Mouse (Mus musculus) kidney, postnatal 36 days (tissue): ENCODE measurements at regions not wholly inside any gene's neighbourhood (a gene's known extent, or its start where the extent isn't known, plus 50 kb on each side); places are given as distances from the start of the nearest gene placed in this dataset.

ENCODE experiments used
- DNase-seq, 2 experiments: peaks; one replicate each; pipeline ENCODE4 v3.0.0; 2021 to 2022; ENCODE audit warnings: mixed read lengths in 2 of 2

GRCm38 (mm10) chr5:102290866-102291265 is 190.3 kb upstream of the Arhgap24 start:
- no peak for DNase-seq

- no peak for DNase-seq
Measured at GRCm38 (mm10) chr5:102295564-102295963, 185.6 kb upstream of the Arhgap24 start.

DNA sequence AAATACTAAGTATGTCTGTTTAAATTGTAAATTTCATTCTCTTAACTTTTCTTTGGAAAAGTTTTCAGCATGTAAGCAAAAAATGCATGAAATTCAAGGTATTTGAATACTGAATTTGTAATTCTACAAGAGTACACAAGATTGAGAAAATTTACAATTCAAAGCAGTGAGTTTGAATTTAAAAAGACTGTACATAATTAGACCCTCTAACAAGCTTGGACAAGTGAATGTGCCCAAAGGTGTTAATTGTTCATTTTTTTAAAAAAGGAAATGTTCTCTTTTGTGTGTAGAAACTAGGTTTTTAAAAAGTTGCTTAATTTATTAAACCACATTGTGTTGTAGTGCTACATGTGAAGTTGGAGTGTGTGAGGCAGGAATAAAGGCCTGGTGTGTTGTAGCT is 174.9 kb upstream of the Arhgap24 start:
- DNase-seq: no peak

- DNase-seq: no peak
Measured at GRCm38 (mm10) chr5:102306718-102307117, 174.5 kb upstream of the Arhgap24 start.

DNA sequence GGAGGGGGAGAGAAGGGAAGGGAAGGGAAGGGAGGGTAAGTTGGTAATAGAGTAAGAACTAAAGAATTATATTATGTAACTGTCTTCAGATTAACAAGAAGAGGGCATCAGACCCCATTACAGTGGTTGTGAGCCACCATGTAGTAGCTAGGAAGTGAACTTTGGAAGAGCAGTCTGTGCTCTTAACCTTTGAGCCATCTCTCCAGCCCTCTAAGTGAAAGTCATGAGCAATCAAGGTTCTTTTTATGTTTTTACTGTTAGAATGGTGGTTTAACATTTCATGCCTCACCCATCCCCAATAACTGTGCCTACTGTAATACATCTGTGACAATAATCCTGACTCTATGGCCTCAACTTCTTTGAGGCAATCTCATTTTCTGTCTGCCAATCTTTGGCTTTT is 169.6 kb upstream of the Arhgap24 start:
- DNase-seq: no peak

- no peak for DNase-seq
Measured at GRCm38 (mm10) chr5:102328197-102328784, 152.9 kb upstream of the Arhgap24 start.

DNA sequence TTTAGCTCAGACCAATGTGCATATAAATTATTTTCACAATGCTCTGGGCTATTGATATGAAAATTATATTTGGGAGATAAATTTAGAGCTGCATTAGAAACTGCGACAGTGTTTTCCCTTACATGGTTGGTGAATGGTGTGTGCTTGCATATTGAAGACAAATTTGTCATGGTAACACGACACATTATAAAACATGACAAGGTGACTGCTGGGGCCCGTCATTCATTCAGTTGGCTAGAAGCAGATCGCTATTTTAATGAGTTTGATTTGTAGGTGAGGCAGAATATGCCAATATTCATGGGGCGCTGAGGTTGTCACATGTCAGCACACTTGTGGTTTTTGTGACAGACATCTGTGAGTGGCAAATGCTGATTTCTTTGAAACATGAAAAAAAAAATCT is 147.3 kb upstream of the Arhgap24 start:
- DNase-seq: no peak

GRCm38 (mm10) chr5:102334442-102335197 is 146.6 kb upstream of the Arhgap24 start:
- no peak for DNase-seq

DNA sequence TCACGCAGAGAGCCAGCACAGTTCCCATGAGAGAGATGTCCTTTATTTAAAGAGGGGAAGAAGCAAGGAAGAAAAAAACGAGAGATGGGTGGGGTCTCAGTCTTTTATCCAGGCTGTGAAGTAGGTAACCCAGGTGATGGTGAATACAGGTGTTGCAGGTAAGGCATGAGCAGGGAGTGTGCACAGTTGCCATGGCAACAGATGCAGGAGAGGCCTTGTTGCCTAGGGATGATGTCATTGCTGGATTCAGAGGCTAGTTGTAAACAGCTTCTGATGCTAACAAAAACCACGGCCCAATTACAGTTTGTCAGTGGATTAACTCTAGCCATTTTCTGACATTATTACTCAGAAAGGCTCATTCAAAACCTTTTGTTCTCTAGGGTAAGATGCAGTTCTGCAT is 114.7 kb upstream of the Arhgap24 start:
- DNase-seq: no peak

GRCm38 (mm10) chr5:102373309-102373971 is 107.8 kb upstream of the Arhgap24 start:
- DNase-seq: peak; percentile 2 to 4

DNA sequence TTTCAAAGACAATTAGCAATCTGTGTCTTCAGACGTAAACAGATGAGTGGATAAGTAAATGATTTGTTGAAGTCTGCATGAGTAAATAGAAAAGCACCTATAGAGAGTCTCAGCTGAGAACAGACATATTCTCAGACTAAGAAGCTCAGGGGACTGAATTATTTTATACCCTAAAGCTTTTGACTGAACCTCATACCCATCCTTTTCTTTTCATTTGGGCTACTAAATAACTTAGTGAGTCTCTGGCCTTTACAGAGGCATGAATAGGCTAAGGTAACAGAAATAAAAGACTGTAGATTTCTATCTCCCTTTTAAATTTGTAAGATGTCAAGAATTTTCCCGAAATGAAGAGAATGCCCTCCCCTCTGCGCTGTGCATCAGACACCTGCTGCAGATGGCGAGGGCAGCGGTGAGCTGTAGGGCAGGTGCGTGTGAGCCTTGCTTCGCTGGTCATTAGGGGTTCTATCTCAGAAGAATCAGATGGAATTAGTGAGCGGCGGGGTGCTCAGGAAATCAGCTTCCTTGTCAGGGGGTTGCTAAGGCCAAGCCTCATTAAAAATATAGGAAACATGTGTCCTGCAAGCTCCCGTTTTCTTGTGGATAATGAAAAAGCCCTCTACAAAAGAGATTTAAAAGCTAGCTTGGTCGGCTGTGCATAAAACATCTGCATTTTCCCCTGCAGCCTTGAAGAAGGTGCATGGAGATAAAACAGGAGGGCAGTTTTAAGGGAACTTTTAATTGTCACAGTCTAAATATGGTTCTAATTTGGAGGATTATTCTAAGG is 107.0 kb upstream of the Arhgap24 start:
- DNase-seq: no peak

DNA sequence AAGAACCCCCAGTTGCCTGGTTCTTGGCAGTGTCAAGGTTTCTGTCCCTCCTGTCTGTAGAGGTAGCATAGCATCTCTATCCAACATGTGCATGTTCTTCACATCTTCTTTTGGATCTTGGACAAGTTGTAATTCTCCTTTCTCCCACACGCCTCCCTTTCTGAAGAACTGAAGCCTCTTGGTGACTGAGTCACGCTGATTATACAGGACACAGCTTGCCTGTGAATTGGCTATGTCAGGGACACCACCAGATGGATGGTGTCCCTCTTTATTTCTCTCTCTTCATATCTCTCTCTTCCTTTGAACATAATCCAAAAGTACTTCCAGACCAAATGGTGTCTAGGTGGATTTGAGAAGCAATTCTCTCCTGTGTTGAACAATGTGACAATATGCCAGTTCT is 105.9 kb upstream of the Arhgap24 start:
- no peak for DNase-seq

GRCm38 (mm10) chr5:102393941-102394340 is 87.2 kb upstream of the Arhgap24 start:
- no peak for DNase-seq

GRCm38 (mm10) chr5:102395608-102396146 is 85.5 kb upstream of the Arhgap24 start:
- DNase-seq: no peak

- no peak for DNase-seq
Measured at GRCm38 (mm10) chr5:102399006-102399405, 82.2 kb upstream of the Arhgap24 start.

GRCm38 (mm10) chr5:102417642-102418041 is 63.5 kb upstream of the Arhgap24 start:
- no peak for DNase-seq

DNA sequence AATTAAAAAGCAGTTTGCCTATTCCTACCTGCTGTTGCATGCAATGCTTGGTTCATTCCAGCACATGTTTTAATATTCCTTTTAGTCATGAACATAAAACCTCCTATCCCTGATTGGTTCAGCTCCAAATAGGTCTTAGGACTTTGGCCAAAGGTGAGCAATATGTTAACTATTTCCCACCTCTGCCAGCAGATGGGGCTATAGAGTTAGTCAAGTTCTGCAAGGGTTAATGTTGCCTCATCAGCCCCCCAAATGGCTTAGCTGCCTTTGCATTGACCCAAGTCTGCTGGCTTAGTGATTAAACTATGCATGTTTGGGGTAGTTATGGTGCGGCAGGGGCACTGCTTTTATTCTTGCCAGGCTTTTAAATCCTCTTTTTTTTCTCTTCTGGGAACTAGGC is 62.1 kb upstream of the Arhgap24 start:
- DNase-seq: peak; percentile 32 to 38

DNA sequence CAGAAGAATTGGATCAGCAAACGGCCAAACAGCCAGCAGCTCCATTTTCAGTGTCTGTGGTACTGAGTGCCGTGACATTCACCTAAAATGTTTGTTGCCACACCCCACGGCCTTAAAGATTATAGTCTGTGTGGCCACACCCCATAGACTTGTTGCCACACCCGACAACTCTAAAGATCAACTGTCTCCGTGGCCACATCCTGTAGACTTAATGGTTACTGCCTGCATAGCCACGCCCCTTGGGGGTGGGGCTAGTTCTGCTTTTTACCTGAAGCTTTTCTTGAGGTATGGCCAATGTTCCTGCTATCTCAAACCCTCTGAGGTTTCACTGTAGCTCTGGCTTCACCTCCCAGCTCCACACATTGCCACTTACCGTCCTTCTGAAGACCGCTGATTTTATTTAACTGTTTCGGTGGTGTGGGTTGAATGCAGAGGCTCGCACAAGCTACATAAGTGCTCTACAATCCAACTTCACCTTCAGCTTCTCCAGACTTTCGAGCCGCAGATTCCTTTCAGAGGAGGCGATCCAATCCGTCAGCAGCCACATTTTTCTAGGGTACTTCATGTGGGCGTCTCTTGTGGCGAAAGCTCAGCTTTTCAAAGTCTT is 56.5 kb upstream of the Arhgap24 start:
- no peak for DNase-seq

DNA sequence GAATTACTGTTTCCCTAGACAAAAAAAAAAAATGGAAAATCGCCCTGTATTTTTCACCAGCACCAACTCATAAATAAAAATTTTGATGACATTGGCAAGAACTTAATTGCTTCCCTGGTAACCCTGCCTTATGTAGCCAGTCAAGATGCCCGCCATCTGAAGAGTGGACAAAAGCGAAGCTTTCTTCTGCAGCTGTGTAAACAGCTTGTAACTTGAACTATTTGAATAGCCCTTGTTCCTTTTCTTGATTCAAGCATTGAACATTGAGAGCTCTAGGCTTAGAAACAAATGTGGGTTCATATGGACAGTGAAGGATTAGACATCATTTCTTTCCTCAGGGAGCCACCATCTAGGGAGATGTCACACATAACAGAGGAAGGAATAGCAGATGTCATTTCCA is 52.9 kb upstream of the Arhgap24 start:
- DNase-seq: no peak
